Mouse (Mus musculus): ENCODE data around the gene Lgr4.
A peak's percentile ranks its signal among the peaks of the same experiment; 100 is the strongest.

Gene Lgr4

GRCm38 (mm10) chr2:109922306-109922705 is 4.9 kb downstream of the Lgr4 start:
- DNase-seq = no peak

GRCm38 (mm10) chr2:109923031-109923430 is 5.6 kb downstream of the Lgr4 start:
- no peak for DNase-seq

GRCm38 (mm10) chr2:109923945-109924344 is 6.5 kb downstream of the Lgr4 start:
- DNase-seq = no peak

GRCm38 (mm10) chr2:109926984-109927383 is 9.5 kb downstream of the Lgr4 start:
- DNase-seq = no peak

- DNase-seq = no peak
Measured at GRCm38 (mm10) chr2:109927446-109927845, 10.0 kb downstream of the Lgr4 start.

GRCm38 (mm10) chr2:109927876-109928275 is 10.4 kb downstream of the Lgr4 start:
- peak; percentile 66 to 82 for DNase-seq

- peak; percentile 52 to 72 for DNase-seq
Measured at GRCm38 (mm10) chr2:109928791-109929190, 11.3 kb downstream of the Lgr4 start.

GRCm38 (mm10) chr2:109929256-109929655 is 11.8 kb downstream of the Lgr4 start:
- DNase-seq = peak; percentile 37 to 40

GRCm38 (mm10) chr2:109930366-109930765 is 12.9 kb downstream of the Lgr4 start:
- no peak for DNase-seq

- DNase-seq = no peak
Measured at GRCm38 (mm10) chr2:109930771-109931170, 13.3 kb downstream of the Lgr4 start.

- no peak for DNase-seq
Measured at GRCm38 (mm10) chr2:109931978-109932780, 14.7 kb downstream of the Lgr4 start.

GRCm38 (mm10) chr2:109933151-109933550 is 15.7 kb downstream of the Lgr4 start:
- no peak for DNase-seq

- no peak for DNase-seq
Measured at GRCm38 (mm10) chr2:109934086-109934485, 16.6 kb downstream of the Lgr4 start.

- DNase-seq = no peak
Measured at GRCm38 (mm10) chr2:109935194-109935593, 17.7 kb downstream of the Lgr4 start.

- no peak for DNase-seq
Measured at GRCm38 (mm10) chr2:109935754-109936409, 18.4 kb downstream of the Lgr4 start.

- no peak for DNase-seq
Measured at GRCm38 (mm10) chr2:109936410-109936755, 18.9 kb downstream of the Lgr4 start.

GRCm38 (mm10) chr2:109941973-109942444 is 24.6 kb downstream of the Lgr4 start:
- DNase-seq = no peak

GRCm38 (mm10) chr2:109942810-109943570 is 25.5 kb downstream of the Lgr4 start:
- no peak for DNase-seq

GRCm38 (mm10) chr2:109944995-109945394 is 27.5 kb downstream of the Lgr4 start:
- no peak for DNase-seq

- no peak for DNase-seq
Measured at GRCm38 (mm10) chr2:109945532-109945931, 28.1 kb downstream of the Lgr4 start.

GRCm38 (mm10) chr2:109946426-109946825 is 29.0 kb downstream of the Lgr4 start:
- DNase-seq = no peak

- DNase-seq = no peak
Measured at GRCm38 (mm10) chr2:109949519-109949918, 32.1 kb downstream of the Lgr4 start.

GRCm38 (mm10) chr2:109950311-109950710 is 32.9 kb downstream of the Lgr4 start:
- no peak for DNase-seq

Data from cerebellum, postnatal 10 days (tissue).